Mouse (Mus musculus) frontal cortex, adult 2 months (tissue): ENCODE data around the gene Trhr2. TPM values are rescaled to one million over a fixed set of nuclear protein-coding genes. Genes with fewer than 3 reads are reported as not detected.
A peak's percentile ranks its signal among the peaks of the same experiment; 100 is the strongest.

Experiments
- DNase-seq, 2 experiments: peaks; one replicate each; pipeline ENCODE4 v3.0.0; 2022; ENCODE audit warnings: low spot score in 1 of 2; ENCODE audit errors: extremely low spot score in 1 of 2
- polyA plus RNA-seq: library from polyadenylated mRNA; depleted of rRNA; stranded (reverse); fragments of >200 nt; gene quantifications from 2 replicates; pipeline ENCODE4 v1.2.3, GENCODE M21; 2012; rRNA removed

The Trhr2 gene
- 4.8 TPM in 2 replicates for polyA plus RNA-seq

DNA sequence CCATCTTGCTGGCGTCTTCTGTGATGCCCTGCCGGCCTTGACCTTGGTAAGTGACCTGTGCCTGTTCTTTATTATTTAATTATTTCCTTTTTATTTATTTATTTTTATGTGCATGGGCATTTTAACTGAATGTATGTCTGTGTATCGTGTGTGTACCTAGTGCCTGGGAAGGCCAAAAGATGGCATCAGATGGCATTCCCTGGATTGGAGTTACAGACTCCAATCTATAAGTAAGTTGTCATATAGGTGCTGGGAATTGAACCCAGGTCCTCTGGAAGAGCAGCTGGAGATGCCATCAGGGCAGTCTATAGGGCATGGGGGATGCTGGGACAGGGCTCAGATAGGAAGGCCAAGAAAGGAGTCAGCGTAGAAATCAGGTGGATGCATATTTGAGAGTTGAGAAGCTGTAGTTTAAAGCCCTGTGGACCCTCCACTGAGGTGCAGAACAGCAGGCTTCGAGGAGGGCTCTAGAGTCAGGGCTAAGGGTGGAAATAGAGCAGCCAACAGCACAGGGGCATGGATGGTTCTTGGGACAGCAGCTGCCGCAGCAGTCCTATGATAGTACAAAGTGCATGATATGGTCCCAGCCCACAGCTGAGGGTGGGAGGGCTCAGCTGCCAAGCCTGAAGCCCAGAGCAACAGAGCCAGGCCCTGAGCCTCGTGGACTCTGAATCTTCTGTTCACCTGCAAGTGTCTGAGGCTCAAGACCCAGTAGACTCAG is at the start of gene Trhr2:
Gene Trhr2 (minus strand): TSS at position 51 of the 721 bp plus-strand sequence.
- DNase-seq: no peak

GRCm38 (mm10) chr8:122407678-122408077 is 47.1 kb upstream of the Trhr2 start:
- DNase-seq: no peak

- DNase-seq: no peak
Observed at GRCm38 (mm10) chr8:122405146-122405805, 44.7 kb upstream of the Trhr2 start.

DNA sequence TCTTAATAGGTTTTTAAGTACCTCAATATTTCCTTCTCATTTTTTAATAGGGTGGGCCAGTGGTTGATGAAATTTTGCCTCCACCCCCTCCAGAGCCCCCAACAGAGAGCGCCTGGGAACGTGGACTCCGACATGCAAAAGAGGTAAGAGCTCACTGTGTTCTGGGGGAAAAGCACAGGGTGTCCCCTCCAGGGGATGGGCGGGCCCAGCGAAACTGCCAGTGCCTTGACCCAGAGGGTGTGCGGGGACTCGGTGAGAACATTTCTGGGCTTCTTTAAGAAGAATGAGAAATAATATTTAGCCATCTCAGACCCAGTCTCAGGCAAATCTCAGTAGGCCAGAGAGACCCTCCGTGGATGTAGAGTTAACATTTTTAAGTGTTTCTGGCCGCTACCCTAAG is 37.6 kb upstream of the Trhr2 start:
- no peak for DNase-seq

GRCm38 (mm10) chr8:122395291-122395690 is 34.7 kb upstream of the Trhr2 start:
- DNase-seq: no peak

DNA sequence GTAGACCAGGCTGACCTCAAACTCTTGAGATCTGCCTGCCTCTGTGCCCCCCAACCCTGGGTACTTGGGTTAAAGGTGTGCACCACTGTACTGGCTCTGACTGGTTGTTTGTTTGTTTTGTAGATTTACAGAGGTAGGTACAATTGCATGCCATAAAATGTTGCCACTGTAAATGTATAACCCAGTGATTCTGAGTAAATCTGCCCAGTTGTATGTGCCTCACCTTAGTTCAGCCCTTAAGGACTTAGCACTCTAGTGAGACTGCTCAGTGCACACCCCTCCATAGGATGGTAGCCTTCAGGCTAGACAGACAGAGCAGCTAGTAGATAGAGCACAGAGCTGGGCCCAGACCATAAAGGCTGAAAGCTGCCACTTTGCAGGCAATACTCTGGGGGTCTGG is 33.2 kb upstream of the Trhr2 start:
- DNase-seq: no peak

DNA sequence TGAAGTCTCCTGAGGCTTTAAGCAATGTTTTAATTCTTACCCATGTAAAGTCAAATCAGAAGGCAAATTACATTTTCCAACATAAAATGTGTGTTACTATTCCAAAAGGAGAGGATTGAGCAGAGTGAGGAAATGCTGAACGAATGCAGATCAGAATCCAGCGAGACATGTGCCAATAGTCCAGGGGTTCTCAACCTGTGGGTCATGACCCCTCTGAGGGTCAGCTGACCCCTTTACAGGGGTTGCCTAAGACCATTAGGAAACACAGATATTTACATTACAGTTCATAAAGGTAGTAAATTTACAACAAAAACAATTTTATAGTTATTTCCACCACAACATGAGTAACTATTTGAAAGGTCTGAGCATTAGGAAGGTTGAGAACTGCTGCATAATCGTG is 30.2 kb upstream of the Trhr2 start:
- no peak for DNase-seq

GRCm38 (mm10) chr8:122389357-122389756 is 28.8 kb upstream of the Trhr2 start:
- no peak for DNase-seq

DNA sequence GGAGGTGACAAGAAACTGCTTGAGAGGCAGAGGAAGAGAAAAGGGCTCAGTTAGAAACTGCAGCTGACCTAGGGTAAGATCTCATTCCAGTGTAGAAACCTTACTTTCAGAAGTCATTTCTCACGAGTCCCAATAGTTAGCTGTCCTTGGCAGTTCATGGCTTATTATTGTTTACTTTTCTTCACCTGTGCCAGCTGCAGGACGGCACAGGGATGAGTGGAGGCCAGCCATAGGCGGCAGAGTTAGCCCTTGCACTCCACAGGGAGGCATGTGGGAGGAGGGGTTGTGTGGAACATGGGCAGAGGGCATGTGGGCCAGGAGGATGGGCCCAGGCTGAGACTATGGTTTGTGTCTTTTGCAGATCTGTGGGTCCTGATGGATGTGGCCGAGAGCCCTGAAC is 22.5 kb upstream of the Trhr2 start:
- no peak for DNase-seq

- DNase-seq: peak; percentile 98 to 100
Observed at GRCm38 (mm10) chr8:122376365-122377231, 16.1 kb upstream of the Trhr2 start, which contains the start of gene Zc3h18. Gene Zc3h18 (plus strand): TSS chr8:122376609.

DNA sequence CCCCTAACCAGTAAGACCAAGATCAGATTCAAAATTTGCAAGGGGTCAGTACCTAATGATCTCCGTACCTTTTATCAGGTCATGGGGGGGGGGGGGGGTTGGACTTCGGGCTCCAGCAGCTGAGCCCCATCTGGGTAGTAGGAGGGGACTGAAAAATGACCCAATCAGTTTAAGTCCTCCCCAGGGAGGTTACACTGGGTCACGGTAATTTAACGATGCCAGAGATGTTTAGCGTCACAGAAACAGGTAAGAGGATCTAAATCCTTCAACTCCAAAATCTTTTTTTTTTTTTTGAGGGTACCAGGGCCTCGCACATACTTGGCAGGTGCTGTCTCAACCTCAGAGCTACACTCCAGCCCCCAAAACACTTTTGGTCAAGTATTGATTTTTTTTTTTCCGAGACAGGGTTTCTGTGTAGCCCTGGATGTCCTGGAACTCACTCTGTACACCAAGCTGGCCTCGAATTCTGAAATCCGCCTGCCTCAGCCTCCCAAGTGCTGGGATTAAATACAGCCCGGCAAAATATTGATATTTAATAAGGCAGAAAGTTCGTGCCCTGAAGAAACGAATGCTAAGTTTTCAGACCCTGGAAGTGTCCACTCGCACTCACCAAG is 15.3 kb upstream of the Trhr2 start:
- DNase-seq: no peak

- DNase-seq: no peak
Observed at GRCm38 (mm10) chr8:122375320-122375719, 14.8 kb upstream of the Trhr2 start.

- DNase-seq: no peak
Observed at GRCm38 (mm10) chr8:122371706-122372105, 11.2 kb upstream of the Trhr2 start.

GRCm38 (mm10) chr8:122369665-122370064 is 9.1 kb upstream of the Trhr2 start:
- peak in 1 of 2 experiments; percentile 78 for DNase-seq

- no peak for DNase-seq
Observed at GRCm38 (mm10) chr8:122368494-122368893, 7.9 kb upstream of the Trhr2 start.

- no peak for DNase-seq
Observed at GRCm38 (mm10) chr8:122362967-122363366, 2.4 kb upstream of the Trhr2 start.

DNA sequence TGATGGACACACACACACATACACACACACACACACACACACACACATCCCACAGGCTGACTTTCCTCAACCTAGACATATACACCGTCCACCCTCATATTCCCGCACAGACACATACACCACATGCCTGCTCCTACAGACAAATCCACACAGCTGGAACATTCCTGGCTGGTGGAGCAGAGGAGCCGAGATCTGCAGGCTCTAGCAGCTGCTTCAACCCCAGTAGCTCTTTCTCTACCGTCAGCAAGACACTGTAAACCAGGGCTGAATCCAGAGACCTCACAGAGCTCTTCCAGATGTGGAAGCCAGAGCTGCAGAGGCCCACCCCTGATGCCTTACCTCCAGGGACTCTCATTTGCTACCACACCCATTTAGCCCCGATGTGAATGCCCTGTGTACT is 1.7 kb upstream of the Trhr2 start:
- DNase-seq: no peak

DNA sequence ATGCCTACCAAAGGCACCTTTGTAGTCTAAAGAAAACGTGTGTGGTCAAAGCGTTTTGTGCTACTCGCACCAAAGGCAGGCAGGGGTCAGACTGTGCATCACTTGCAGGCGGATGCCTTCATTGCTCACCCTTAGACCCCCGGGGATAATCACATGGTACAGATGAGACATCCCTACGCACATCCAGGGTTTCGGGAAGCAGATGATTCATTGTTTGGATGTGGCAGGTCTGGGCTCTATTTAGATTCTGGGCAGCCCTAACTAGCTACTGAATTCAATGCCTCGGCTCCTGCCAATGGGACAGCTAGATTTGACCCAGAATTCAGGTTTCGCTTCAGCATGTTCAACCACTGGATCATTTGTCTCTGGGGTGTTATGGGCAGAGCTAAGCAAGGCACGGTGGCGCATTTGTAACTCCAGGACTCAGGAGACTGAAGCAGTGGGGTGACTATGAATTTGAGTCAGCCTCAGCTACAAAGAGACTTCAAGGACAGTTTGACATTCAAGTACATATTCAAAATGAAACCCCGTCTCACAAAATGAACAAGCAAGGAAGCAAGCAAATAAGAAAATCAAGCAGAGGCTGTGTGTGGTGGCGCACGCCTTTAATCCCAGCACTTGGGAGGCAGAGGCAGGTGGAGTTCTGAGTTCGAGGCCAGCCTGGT is 1.3 kb downstream of the Trhr2 start:
- peak in 1 of 2 experiments; percentile 29 for DNase-seq

DNA sequence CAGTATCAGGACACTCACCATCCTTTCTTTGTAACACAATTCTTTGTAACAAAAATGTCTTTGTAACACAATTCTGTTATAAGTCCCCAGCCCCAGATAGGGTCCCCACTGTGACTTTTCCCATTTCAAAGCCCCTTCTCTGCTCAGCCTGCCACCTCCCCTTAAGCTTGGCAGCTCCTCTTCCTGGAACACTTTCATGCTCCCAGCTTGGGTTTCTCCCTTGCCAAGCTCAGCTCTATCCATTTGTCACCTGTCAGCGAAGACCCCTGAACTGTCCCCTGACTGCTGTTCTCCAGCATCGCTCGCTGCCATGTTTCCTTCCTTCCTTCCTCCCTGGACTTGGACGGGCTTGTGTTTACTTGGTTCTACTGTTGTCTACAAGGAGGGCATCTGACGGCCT is 2.9 kb downstream of the Trhr2 start:
- DNase-seq: no peak

GRCm38 (mm10) chr8:122357202-122357601 is 3.3 kb downstream of the Trhr2 start:
- DNase-seq: no peak
